7 mouse cellular contexts compared by ENCODE assay signal in genomic region chr8:70538633-70539076, GRCm38 (mm10). TPM values are rescaled to one million over a fixed set of nuclear protein-coding genes. Genes with fewer than 3 reads are reported as not detected.
DNase-seq lines count a peak whose midpoint lies in the region; ATAC-seq lines count a peak whose summit lies in the region.

No protein-coding gene starts in this region.

- H3K4me3 ChIP-seq in intestine, embryonic 14.5 days (ENCODE audit: low read depth, low read length) = peak overlapping the region; percentile 79
- H3K4me3 ChIP-seq in midbrain, embryonic 11.5 days (ENCODE audit: low read depth, low read length) = peak overlapping the region; percentile 78

- intact Hi-C loops in left cerebral cortex, postnatal 36 days (cut with DNase I) = no loop called here

- peak; percentile 99 for DNase-seq in adrenal gland, adult 18-20 months (ENCODE audit: low spot score in 2 of 2)
- peak; percentile 100 for DNase-seq in embryo, embryonic 11 days
- DNase-seq in gastrocnemius, postnatal 25 days = peak; percentile 96
- peak; percentile 100 for DNase-seq in intestine, embryonic 14.5 days (ENCODE audit: low spot score)
- peak; percentile 97 to 98 for DNase-seq in left cerebral cortex, postnatal 36 days (ENCODE audit: low spot score in 2 of 2)
- peak; percentile 100 for DNase-seq in midbrain, embryonic 11.5 days (ENCODE audit: low spot score, missing footprints)
- peak; percentile 99 for DNase-seq in skeletal muscle tissue, adult 2 months (ENCODE audit: low read depth, low spot score)

- H3K9ac ChIP-seq in intestine, embryonic 14.5 days (ENCODE audit: low read length) = peak overlapping the region; percentile 84
- H3K9ac ChIP-seq in midbrain, embryonic 11.5 days (ENCODE audit: low read length) = peak overlapping the region; percentile 90

- peaks cover 35% of the 10 kb centered on the region for H3K36me3 ChIP-seq in intestine, embryonic 14.5 days (ENCODE audit: control insufficient read depth, insufficient read depth, low read length)
- H3K36me3 ChIP-seq in midbrain, embryonic 11.5 days (ENCODE audit: control insufficient read depth, insufficient read depth, low read length) = peaks cover 8% of the 10 kb centered on the region; the same call in 1 of the 2 replicates

- WGBS in intestine, embryonic 14.5 days = under 1% methylated on average over 32 of the region's 32 CpGs
- under 1% methylated on average over 32 of the region's 32 CpGs for WGBS in midbrain, embryonic 11.5 days

- peak overlapping the region; percentile 96 for H3K4me2 ChIP-seq in intestine, embryonic 14.5 days (ENCODE audit: low read length)
- peak overlapping the region; percentile 91 for H3K4me2 ChIP-seq in midbrain, embryonic 11.5 days

- peak; percentile 74 for ATAC-seq in intestine, embryonic 14.5 days (replicated peaks; ENCODE audit: low FRiP score, low TSS enrichment, low read depth)
- ATAC-seq in midbrain, embryonic 11.5 days (ENCODE audit: low FRiP score) = peak; percentile 83

- no peaks in the 10 kb centered on the region for H3K9me3 ChIP-seq in intestine, embryonic 14.5 days (ENCODE audit: control insufficient read depth, low read length)
- no peaks in the 10 kb centered on the region for H3K9me3 ChIP-seq in midbrain, embryonic 11.5 days (ENCODE audit: control insufficient read depth, low read length)

- no peaks in the 10 kb centered on the region for H3K27me3 ChIP-seq in intestine, embryonic 14.5 days (replicated peaks; ENCODE audit: control insufficient read depth, insufficient read depth, low read length)
- H3K27me3 ChIP-seq in midbrain, embryonic 11.5 days (ENCODE audit: control insufficient read depth, insufficient read depth, low read length) = no peaks in the 10 kb centered on the region

- peak overlapping the region; percentile 94 for H3K27ac ChIP-seq in intestine, embryonic 14.5 days (ENCODE audit: low read depth)
- H3K27ac ChIP-seq in midbrain, embryonic 11.5 days (ENCODE audit: low read depth, low read length) = peak overlapping the region; percentile 88

- peaks cover 20% of the 10 kb centered on the region for H3K4me1 ChIP-seq in intestine, embryonic 14.5 days (replicated peaks; ENCODE audit: control insufficient read depth, insufficient read depth, low read length)
- peaks cover 20% of the 10 kb centered on the region for H3K4me1 ChIP-seq in midbrain, embryonic 11.5 days (ENCODE audit: control insufficient read depth, insufficient read depth, low read length)

RNA-seq across cellular contexts. Expression of gene Ell, which starts 0.6 kb away (rescaled TPM):
- total RNA-seq in adrenal gland, adult 18-20 months (2021) = 10 to 100 TPM; 23.1 to 26.6 TPM
- 10 to 100 TPM in 1 of 2 experiments, 1 to 10 TPM in 1; 8.1 to 19.3 TPM for total RNA-seq in gastrocnemius, postnatal 25 days (2021)
- polyA plus RNA-seq in intestine, embryonic 14.5 days (2014; fragmentation: Nextera tagmentation; extraction: Ambion mirVana) = 16.6 and 18.5 TPM in 2 replicates
- 10 to 100 TPM; 19.1 to 20.7 TPM for total RNA-seq in left cerebral cortex, postnatal 36 days (2021)
- polyA plus RNA-seq in midbrain, embryonic 11.5 days (2014; fragmentation: Nextera tagmentation; extraction: Ambion mirVana) = 13.0 TPM in 2 replicates

RNA-seq across cellular contexts. Expression of gene Kxd1, which starts 10.9 kb away (rescaled TPM):
- total RNA-seq in adrenal gland, adult 18-20 months (2021) = 10 to 100 TPM; 68.1 to 76.3 TPM
- 10 to 100 TPM; 70.9 to 71.9 TPM for total RNA-seq in gastrocnemius, postnatal 25 days (2021)
- 71.1 and 77.6 TPM in 2 replicates for polyA plus RNA-seq in intestine, embryonic 14.5 days (2014; fragmentation: Nextera tagmentation; extraction: Ambion mirVana)
- total RNA-seq in left cerebral cortex, postnatal 36 days (2021) = 10 to 100 TPM; 45.0 to 49.7 TPM
- 48.0 and 50.0 TPM in 2 replicates for polyA plus RNA-seq in midbrain, embryonic 11.5 days (2014; fragmentation: Nextera tagmentation; extraction: Ambion mirVana)

RNA-seq across cellular contexts. Expression of gene Fkbp8, which starts 11.1 kb away (rescaled TPM):
- 100 to 1,000 TPM; 257 to 332 TPM for total RNA-seq in adrenal gland, adult 18-20 months (2021)
- total RNA-seq in gastrocnemius, postnatal 25 days (2021) = 100 to 1,000 TPM; 100 to 104 TPM
- 271 and 278 TPM in 2 replicates for polyA plus RNA-seq in intestine, embryonic 14.5 days (2014; fragmentation: Nextera tagmentation; extraction: Ambion mirVana)
- 100 to 1,000 TPM; 403 to 432 TPM for total RNA-seq in left cerebral cortex, postnatal 36 days (2021)
- polyA plus RNA-seq in midbrain, embryonic 11.5 days (2014; fragmentation: Nextera tagmentation; extraction: Ambion mirVana) = 203 and 215 TPM in 2 replicates

RNA-seq across cellular contexts. Expression of gene Uba52, which starts 28.1 kb away (rescaled TPM):
- total RNA-seq in adrenal gland, adult 18-20 months (2021) = 1,000 to 10,000 TPM; 1,449 to 1,570 TPM
- 100 to 1,000 TPM; 785 to 797 TPM for total RNA-seq in gastrocnemius, postnatal 25 days (2021)
- polyA plus RNA-seq in intestine, embryonic 14.5 days (2014; fragmentation: Nextera tagmentation; extraction: Ambion mirVana) = 1,195 and 1,247 TPM in 2 replicates
- total RNA-seq in left cerebral cortex, postnatal 36 days (2021) = 100 to 1,000 TPM; 828 to 997 TPM
- 774 and 852 TPM in 2 replicates for polyA plus RNA-seq in midbrain, embryonic 11.5 days (2014; fragmentation: Nextera tagmentation; extraction: Ambion mirVana)

RNA-seq across cellular contexts. Expression of gene Rex1bd, which starts 32.1 kb away (rescaled TPM):
- 100 to 1,000 TPM; 155 to 174 TPM for total RNA-seq in adrenal gland, adult 18-20 months (2021)
- total RNA-seq in gastrocnemius, postnatal 25 days (2021) = 100 to 1,000 TPM; 112 to 120 TPM
- polyA plus RNA-seq in intestine, embryonic 14.5 days (2014; fragmentation: Nextera tagmentation; extraction: Ambion mirVana) = 130 and 136 TPM in 2 replicates
- total RNA-seq in left cerebral cortex, postnatal 36 days (2021) = 100 to 1,000 TPM; 106 to 108 TPM
- 126 and 129 TPM in 2 replicates for polyA plus RNA-seq in midbrain, embryonic 11.5 days (2014; fragmentation: Nextera tagmentation; extraction: Ambion mirVana)

Comparison
In these comparisons a context has a peak if more than half of its experiments do, and no peak if none do; other contexts are left out.
1. Peak in every context shown above with its lines: DNase-seq, ATAC-seq, H3K4me3 ChIP-seq and H3K27ac ChIP-seq.